Mouse (Mus musculus): ENCODE measurements around the gene Gm15091.
"Not testable (repeated sequence)": the region's sequence is repeated elsewhere in the genome, so short reads cannot be mapped to it uniquely, and the experiment has no call there.

The Gm15091 gene

GRCm38 (mm10) chrX:149941355-149941754 lies at the start of gene Gm15091:
Gm15091 (plus strand) TSS chrX:149941655.
- not testable (repeated sequence) for DNase-seq

Measured in cerebellum, adult 11 months (tissue).